Mouse (Mus musculus) midbrain, embryonic 15.5 days (tissue): ENCODE measurements around the gene Slc30a5. TPM values are rescaled to one million over a fixed set of nuclear protein-coding genes. Genes with fewer than 3 reads are reported as not detected.

Source experiments
- ATAC-seq: fragments of 200-750 bp; cut with Nextera tagmentation; replicated peaks from 2 replicates; pipeline ENCODE4 v1.8.0; 2017; ENCODE audit warnings: moderate TSS enrichment
- H3K27ac ChIP-seq: fragments of 300-500 bp; sonication (generic); 2 replicates; pipeline ENCODE4 v1.5.1; 2015; ENCODE audit warnings: mild to moderate bottlenecking, inconsistent platforms
- H3K27me3 ChIP-seq: fragments of 300-500 bp; sonication (generic); replicated peaks from 2 replicates; pipeline ENCODE4 v1.6.1; 2015; ENCODE audit warnings: inconsistent platforms
- H3K36me3 ChIP-seq: fragments of 300-500 bp; sonication (generic); replicated peaks from 2 replicates; pipeline ENCODE4 v1.6.1; 2015; ENCODE audit warnings: inconsistent platforms
- H3K4me1 ChIP-seq: fragments of 300-500 bp; sonication (generic); 2 replicates; pipeline ENCODE4 v1.6.1; 2015; ENCODE audit warnings: inconsistent platforms
- H3K4me2 ChIP-seq: fragments of 300-500 bp; sonication (generic); 2 replicates; pipeline ENCODE4 v1.6.1; 2015; ENCODE audit warnings: inconsistent platforms, mild to moderate bottlenecking, moderate library complexity
- H3K4me3 ChIP-seq: fragments of 300-500 bp; sonication (generic); 2 replicates; pipeline ENCODE4 v1.5.1; 2015; ENCODE audit warnings: mild to moderate bottlenecking, inconsistent platforms
- H3K9ac ChIP-seq: fragments of 300-500 bp; sonication (generic); 2 replicates; pipeline ENCODE4 v1.6.1; 2015; ENCODE audit warnings: mild to moderate bottlenecking, inconsistent platforms
- H3K9me3 ChIP-seq: fragments of 300-500 bp; sonication (generic); 2 replicates; pipeline ENCODE4 v1.6.1; 2016; ENCODE audit warnings: inconsistent platforms
- WGBS: fragments of 180-500 bp; shearing (Covaris S2); methylation state at CpG from one replicate; pipeline ENCODE4 v1.1.7; 2015; ENCODE audit warnings: mixed read lengths; 5-methylcytosine and 5-hydroxymethylcytosine counted together
- polyA plus RNA-seq: library from polyadenylated mRNA; unstranded; fragments of >200 nt; fragmentation: Nextera tagmentation; extraction: Ambion mirVana; gene quantifications from 2 replicates; pipeline ENCODE4 v1.2.1, GENCODE M21; 2015

Slc30a5 gene
- 32.7 and 34.3 TPM in 2 replicates for polyA plus RNA-seq

- Histone ChIP-seq H3K27me3 (0 out of 2 replicates have a peak, but pooled peaks cover 4% of the 10 kb centered on the region), H3K4me2 (peak within 1 kb of the TSS; percentile 80), H3K4me1 (peaks cover 20% of the 10 kb centered on the region), H3K4me3 (peak within 1 kb of the TSS; percentile 86), H3K9me3 (no peaks in the 10 kb centered on the region), H3K27ac (peak within 1 kb of the TSS; percentile 88), H3K36me3 (no peaks in the 10 kb centered on the region), H3K9ac (peak within 1 kb of the TSS; percentile 89)
- under 1% methylated on average over 92 of the region's 94 CpGs for WGBS
- ATAC-seq: peak; percentile 98
These were observed at the start of gene Slc30a5 for GRCm38 (mm10) chr13:100832741-100833639. Slc30a5 (minus strand) TSS chr13:100833427.

GRCm38 (mm10) chr13:100881944-100882343, 48.7 kb upstream of the Slc30a5 start:
- ATAC-seq: no peak
- Histone ChIP-seq H3K4me1 (no peaks in the 10 kb centered on the region), H3K27ac (no peak overlapping the region), H3K4me2 (no peak overlapping the region), H3K9ac (no peak overlapping the region), H3K9me3 (no peaks in the 10 kb centered on the region), H3K27me3 (no peaks in the 10 kb centered on the region), H3K36me3 (no peaks in the 10 kb centered on the region), H3K4me3 (no peak overlapping the region)
- 92% methylated on average over 2 of the region's 2 CpGs for WGBS

GRCm38 (mm10) chr13:100879806-100880205, 46.6 kb upstream of the Slc30a5 start:
- H3K4me3 ChIP-seq: no peak overlapping the region
- no peak for ATAC-seq
- no peak overlapping the region for H3K4me2 ChIP-seq
- no peaks in the 10 kb centered on the region for H3K27me3 ChIP-seq
- no peak overlapping the region for H3K9ac ChIP-seq
- H3K9me3 ChIP-seq: no peaks in the 10 kb centered on the region
- no peak overlapping the region for H3K27ac ChIP-seq
- H3K4me1 ChIP-seq: peaks cover 3% of the 10 kb centered on the region; the same call in 1 of the 2 replicates
- H3K36me3 ChIP-seq: no peaks in the 10 kb centered on the region
- WGBS: 68% methylated on average over 3 of the region's 3 CpGs

GRCm38 (mm10) chr13:100879326-100879725, 46.1 kb upstream of the Slc30a5 start:
- Histone ChIP-seq H3K27ac (no peak overlapping the region), H3K9ac (no peak overlapping the region), H3K4me3 (no peak overlapping the region), H3K4me2 (no peak overlapping the region), H3K4me1 (peaks cover 7% of the 10 kb centered on the region; the same call in 1 of the 2 replicates), H3K9me3 (no peaks in the 10 kb centered on the region), H3K36me3 (no peaks in the 10 kb centered on the region), H3K27me3 (no peaks in the 10 kb centered on the region)
- 45% methylated on average over 3 of the region's 3 CpGs for WGBS
- ATAC-seq: no peak

- H3K4me3 ChIP-seq: no peak overlapping the region
- H3K9ac ChIP-seq: no peak overlapping the region
- no peak overlapping the region for H3K4me2 ChIP-seq
- no peak overlapping the region for H3K27ac ChIP-seq
- H3K36me3 ChIP-seq: no peaks in the 10 kb centered on the region
- H3K27me3 ChIP-seq: no peaks in the 10 kb centered on the region
- H3K9me3 ChIP-seq: no peaks in the 10 kb centered on the region
- peaks cover 7% of the 10 kb centered on the region; the same call in 1 of the 2 replicates for H3K4me1 ChIP-seq
- WGBS: 91% methylated on average over 3 of the region's 3 CpGs
- no peak for ATAC-seq
These were observed 45.0 kb upstream of the Slc30a5 start for GRCm38 (mm10) chr13:100878264-100878663.

GRCm38 (mm10) chr13:100877703-100878102, 44.5 kb upstream of the Slc30a5 start:
- no peak overlapping the region for H3K27ac ChIP-seq
- peaks cover 7% of the 10 kb centered on the region; the same call in 1 of the 2 replicates for H3K4me1 ChIP-seq
- no peaks in the 10 kb centered on the region for H3K9me3 ChIP-seq
- no peaks in the 10 kb centered on the region for H3K27me3 ChIP-seq
- ATAC-seq: no peak
- no peak overlapping the region for H3K9ac ChIP-seq
- WGBS: 85% methylated on average over 3 of the region's 3 CpGs
- no peak overlapping the region for H3K4me3 ChIP-seq
- H3K36me3 ChIP-seq: no peaks in the 10 kb centered on the region
- H3K4me2 ChIP-seq: no peak overlapping the region

GRCm38 (mm10) chr13:100875103-100875502, 41.9 kb upstream of the Slc30a5 start:
- Histone ChIP-seq H3K4me3 (no peak overlapping the region), H3K9ac (no peak overlapping the region), H3K27ac (no peak overlapping the region), H3K27me3 (no peaks in the 10 kb centered on the region), H3K4me1 (peaks cover 20% of the 10 kb centered on the region), H3K4me2 (no peak overlapping the region), H3K9me3 (no peaks in the 10 kb centered on the region), H3K36me3 (no peaks in the 10 kb centered on the region)
- WGBS: 52% methylated on average over 4 of the region's 4 CpGs
- no peak for ATAC-seq

- no peak overlapping the region for H3K4me2 ChIP-seq
- WGBS: 51% methylated on average over 3 of the region's 3 CpGs
- no peak for ATAC-seq
These were observed 41.4 kb upstream of the Slc30a5 start for GRCm38 (mm10) chr13:100874588-100874987.

GRCm38 (mm10) chr13:100873530-100873929, 40.3 kb upstream of the Slc30a5 start:
- Histone ChIP-seq H3K9ac (no peak overlapping the region), H3K4me3 (no peak overlapping the region), H3K4me2 (no peak overlapping the region), H3K27ac (no peak overlapping the region), H3K27me3 (no peaks in the 10 kb centered on the region), H3K36me3 (no peaks in the 10 kb centered on the region), H3K9me3 (no peaks in the 10 kb centered on the region), H3K4me1 (peaks cover 20% of the 10 kb centered on the region)
- 83% methylated on average over 8 of the region's 8 CpGs for WGBS
- no peak for ATAC-seq

More at GRCm38 (mm10) chr13:100874588-100874987, 41.4 kb upstream of the Slc30a5 start:
- Histone ChIP-seq H3K9ac (no peak overlapping the region), H3K27me3 (no peaks in the 10 kb centered on the region), H3K36me3 (no peaks in the 10 kb centered on the region), H3K4me3 (no peak overlapping the region), H3K9me3 (no peaks in the 10 kb centered on the region), H3K27ac (no peak overlapping the region), H3K4me1 (peaks cover 20% of the 10 kb centered on the region)

- Histone ChIP-seq H3K27me3 (no peaks in the 10 kb centered on the region), H3K4me1 (peaks cover 20% of the 10 kb centered on the region), H3K36me3 (no peaks in the 10 kb centered on the region), H3K27ac (peak overlapping the region; percentile 29; the same call in 1 of the 2 replicates), H3K4me3 (no peak overlapping the region), H3K9me3 (no peaks in the 10 kb centered on the region), H3K9ac (no peak overlapping the region), H3K4me2 (no peak overlapping the region)
- 33% methylated on average over 11 of the region's 11 CpGs for WGBS
- peak; percentile 75 for ATAC-seq
These were observed 38.4 kb upstream of the Slc30a5 start for GRCm38 (mm10) chr13:100871445-100872171.

- Histone ChIP-seq H3K9me3 (no peaks in the 10 kb centered on the region), H3K27ac (no peak overlapping the region), H3K9ac (no peak overlapping the region), H3K27me3 (no peaks in the 10 kb centered on the region), H3K36me3 (no peaks in the 10 kb centered on the region), H3K4me1 (peaks cover 17% of the 10 kb centered on the region), H3K4me3 (no peak overlapping the region), H3K4me2 (no peak overlapping the region)
- 74% methylated on average over 4 of the region's 4 CpGs for WGBS
- no peak for ATAC-seq
These were observed 36.6 kb upstream of the Slc30a5 start for GRCm38 (mm10) chr13:100869813-100870212.

- Histone ChIP-seq H3K27ac (no peak overlapping the region), H3K9me3 (no peaks in the 10 kb centered on the region), H3K4me1 (peaks cover 2% of the 10 kb centered on the region), H3K9ac (no peak overlapping the region), H3K4me2 (no peak overlapping the region), H3K27me3 (no peaks in the 10 kb centered on the region), H3K4me3 (no peak overlapping the region), H3K36me3 (no peaks in the 10 kb centered on the region)
- ATAC-seq: no peak
- WGBS: 88% methylated on average over 6 of the region's 6 CpGs
These were observed 33.1 kb upstream of the Slc30a5 start for GRCm38 (mm10) chr13:100866311-100866710.
